Mouse (Mus musculus) thymus, adult 2 months (tissue): ENCODE measurements around the gene Hsd3b1.

ENCODE experiments used
- CTCF ChIP-seq: fragments of 200-500 bp; IDR thresholded peaks from 2 replicates; pipeline ENCODE4 v1.5.1; 2012; ENCODE audit warnings: mild to moderate bottlenecking, control low read depth, low read length, moderate library complexity, borderline replicate concordance; ENCODE audit not compliant: control insufficient read depth, poor library complexity, insufficient read depth; ENCODE audit errors: extremely low read depth
- POLR2A ChIP-seq: fragments of 200-500 bp; IDR thresholded peaks from 2 replicates; pipeline ENCODE4 v1.6.1; 2012; ENCODE audit warnings: mild to moderate bottlenecking, low read length, control low read depth, moderate library complexity; ENCODE audit not compliant: control insufficient read depth, poor library complexity, insufficient read depth; ENCODE audit errors: extremely low read depth

GRCm38 (mm10) chr3:98895071-98895601 lies 35.5 kb upstream of the Hsd3b1 start:
- TF ChIP-seq POLR2A (no peak), CTCF (no peak)
